Mouse (Mus musculus) kidney, postnatal 0 days (tissue): Measurements from ENCODE around the gene Gnao1. TPM values are rescaled to one million over a fixed set of nuclear protein-coding genes. Genes with fewer than 3 reads are reported as not detected.

ENCODE experiments used
- ATAC-seq: fragments of 200-750 bp; cut with Nextera tagmentation; replicated peaks from 2 replicates; pipeline ENCODE4 v1.8.0; 2017; ENCODE audit warnings: low read depth, moderate number of reproducible peaks, moderate TSS enrichment, moderate library complexity; ENCODE audit not compliant: low FRiP score
- DNase-seq: peaks from one replicate; pipeline ENCODE4 v3.0.0-alpha.2; 2016; ENCODE audit warnings: low spot score
- H3K27ac ChIP-seq: fragments of 300-500 bp; sonication (generic); 2 replicates; pipeline ENCODE4 v1.5.1; 2014; ENCODE audit warnings: mild to moderate bottlenecking
- H3K27me3 ChIP-seq: fragments of 300-500 bp; sonication (generic); 2 replicates; pipeline ENCODE4 v1.6.1; 2014; ENCODE audit warnings: low read length, mixed read lengths; ENCODE audit not compliant: insufficient read depth
- H3K36me3 ChIP-seq: fragments of 300-500 bp; sonication (generic); 2 replicates; pipeline ENCODE4 v1.6.1; 2014; ENCODE audit warnings: low read length, mixed read lengths; ENCODE audit not compliant: insufficient read depth
- H3K4me1 ChIP-seq: fragments of 300-500 bp; sonication (generic); replicated peaks from 2 replicates; pipeline ENCODE4 v1.6.1; 2014; ENCODE audit warnings: antibody characterized with exemption, low read length, mixed read lengths; ENCODE audit not compliant: insufficient read depth
- H3K4me2 ChIP-seq: fragments of 300-500 bp; sonication (generic); 2 replicates; pipeline ENCODE4 v1.6.1; 2014; ENCODE audit warnings: mild to moderate bottlenecking, low read length, moderate library complexity, mixed read lengths
- H3K4me3 ChIP-seq: fragments of 300-500 bp; sonication (generic); replicated peaks from 2 replicates; pipeline ENCODE4 v1.5.1; 2014; ENCODE audit warnings: low read depth, low read length
- H3K9ac ChIP-seq: fragments of 300-500 bp; sonication (generic); 2 replicates; pipeline ENCODE4 v1.6.1; 2014; ENCODE audit warnings: low read depth, low read length
- H3K9me3 ChIP-seq: fragments of 300-500 bp; sonication (generic); replicated peaks from 2 replicates; pipeline ENCODE4 v1.6.1; 2016; ENCODE audit warnings: low read length, inconsistent platforms, mixed read lengths
- CTCF ChIP-seq: IDR thresholded peaks from 2 replicates; pipeline ENCODE4 v1.5.1; 2016; ENCODE audit warnings: antibody characterized with exemption, low read depth, mild to moderate bottlenecking, moderate library complexity
- WGBS: fragments of 180-500 bp; shearing (Covaris S2); extraction: QIAGEN DNeasy Blood & Tissue Kit; methylation state at CpG from one replicate; pipeline ENCODE4 v1.1.7; 2014; 5-methylcytosine and 5-hydroxymethylcytosine counted together
- polyA plus RNA-seq: library from polyadenylated mRNA; unstranded; fragments of >200 nt; fragmentation: Nextera tagmentation; extraction: Ambion mirVana; gene quantifications from 2 replicates; pipeline ENCODE4 v1.2.1, GENCODE M21; 2015

The Gnao1 gene
- polyA plus RNA-seq, 1 experiment from 2014 or later: 1.7 TPM

DNA sequence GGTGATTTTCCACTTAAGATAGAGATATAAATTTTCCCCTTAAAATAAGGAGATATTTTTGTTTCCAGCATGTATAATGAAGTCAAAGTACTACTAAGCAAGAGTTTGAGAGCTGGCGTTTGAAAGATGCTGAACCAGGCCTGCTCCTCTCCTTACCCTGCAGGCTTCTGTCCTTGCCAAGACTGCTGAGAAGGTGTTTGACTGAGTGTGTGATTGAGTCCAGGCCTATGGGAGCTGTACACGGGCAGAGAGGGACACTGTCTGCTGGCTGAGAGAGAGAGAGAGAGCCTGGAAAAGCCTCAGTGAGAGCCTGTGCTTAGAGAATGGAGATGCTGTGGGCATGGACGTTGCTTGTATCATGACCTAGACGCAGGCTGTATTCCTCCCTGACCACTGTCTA is 47.4 kb downstream of the Gnao1 start:
- Histone ChIP-seq H3K27ac (no peak overlapping the region), H3K27me3 (no peaks in the 10 kb centered on the region), H3K9me3 (no peaks in the 10 kb centered on the region), H3K9ac (no peak overlapping the region), H3K4me2 (no peak overlapping the region), H3K36me3 (no peaks in the 10 kb centered on the region), H3K4me1 (no peaks in the 10 kb centered on the region), H3K4me3 (no peak overlapping the region)
- TF ChIP-seq CTCF: no peak
- DNase-seq (no peak), ATAC-seq (no peak)
- WGBS: 77% methylated on average over 4 of the region's 4 CpGs

- H3K9me3 ChIP-seq: no peaks in the 10 kb centered on the region
- 86% methylated on average over 1 of the region's 1 CpGs for WGBS
- no peaks in the 10 kb centered on the region for H3K36me3 ChIP-seq
- TF ChIP-seq CTCF: no peak
- H3K27ac ChIP-seq: no peak overlapping the region
- ATAC-seq (no peak), DNase-seq (no peak)
- H3K4me3 ChIP-seq: no peak overlapping the region
- no peaks in the 10 kb centered on the region for H3K4me1 ChIP-seq
- no peak overlapping the region for H3K9ac ChIP-seq
- H3K4me2 ChIP-seq: no peak overlapping the region
- H3K27me3 ChIP-seq: no peaks in the 10 kb centered on the region
Observed at GRCm38 (mm10) chr8:93858286-93858685, 48.5 kb downstream of the Gnao1 start.

DNA sequence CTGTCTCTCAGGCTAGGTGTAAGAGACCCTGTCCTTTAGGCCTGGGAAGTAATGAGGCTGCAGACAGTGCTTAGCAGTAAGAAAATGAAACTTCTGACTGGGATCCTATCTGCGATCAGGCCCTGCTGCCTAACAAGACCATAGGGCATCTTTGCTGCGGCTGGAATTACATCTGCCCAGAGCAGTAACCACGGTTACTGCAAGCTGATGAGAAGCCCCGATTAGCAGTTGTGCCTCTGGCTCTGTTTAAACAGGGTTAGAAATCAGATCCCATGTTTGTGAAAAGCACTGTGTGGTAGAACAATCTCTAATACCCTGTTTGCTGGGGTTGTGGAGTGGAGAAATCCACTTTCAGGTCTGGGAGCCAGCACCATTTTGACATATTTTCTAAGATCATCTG is 50.3 kb downstream of the Gnao1 start:
- TF ChIP-seq CTCF: no peak
- Histone ChIP-seq H3K27ac (no peak overlapping the region), H3K4me3 (no peak overlapping the region), H3K4me1 (no peaks in the 10 kb centered on the region), H3K4me2 (no peak overlapping the region), H3K27me3 (no peaks in the 10 kb centered on the region), H3K9me3 (no peaks in the 10 kb centered on the region), H3K9ac (no peak overlapping the region), H3K36me3 (no peaks in the 10 kb centered on the region)
- ATAC-seq (no peak), DNase-seq (no peak)
- WGBS: 32% methylated on average over 4 of the region's 4 CpGs

DNA sequence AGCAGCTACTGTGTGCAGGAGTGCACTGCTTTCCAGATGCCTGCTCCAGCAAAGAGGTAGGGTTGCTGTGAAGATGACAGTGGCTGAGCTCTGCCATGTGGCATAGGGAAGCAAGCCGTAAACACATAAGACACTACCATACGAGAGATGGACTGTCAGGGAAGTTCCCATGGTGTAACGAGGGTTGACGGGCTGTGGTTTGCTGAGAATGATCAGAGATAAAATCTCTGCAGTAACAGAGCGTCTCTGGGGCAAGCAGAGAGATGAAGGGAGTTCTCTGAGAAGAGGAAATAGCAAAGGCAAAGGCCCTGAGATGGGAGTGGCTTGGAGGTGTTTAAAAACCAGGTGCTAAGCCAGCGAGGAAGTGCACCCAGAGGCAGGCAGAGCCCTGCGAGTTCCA is 54.3 kb downstream of the Gnao1 start:
- 45% methylated on average over 7 of the region's 7 CpGs for WGBS
- no peak overlapping the region for H3K4me3 ChIP-seq

GRCm38 (mm10) chr8:93866271-93866670 is 56.5 kb downstream of the Gnao1 start:
- H3K4me3 ChIP-seq: no peak overlapping the region
- H3K4me2 ChIP-seq: no peak overlapping the region
- H3K27ac ChIP-seq: no peak overlapping the region
- ATAC-seq (no peak), DNase-seq (no peak)
- no peaks in the 10 kb centered on the region for H3K36me3 ChIP-seq
- no peaks in the 10 kb centered on the region for H3K27me3 ChIP-seq
- H3K9me3 ChIP-seq: no peaks in the 10 kb centered on the region
- no peaks in the 10 kb centered on the region for H3K4me1 ChIP-seq
- 86% methylated on average over 7 of the region's 7 CpGs for WGBS
- H3K9ac ChIP-seq: no peak overlapping the region
- no peak for TF ChIP-seq CTCF

More for the DNA sequence above, 54.3 kb downstream of the Gnao1 start:
- H3K27me3 ChIP-seq: no peaks in the 10 kb centered on the region
- TF ChIP-seq CTCF: no peak
- H3K9ac ChIP-seq: no peak overlapping the region
- no peak for DNase-seq
- no peak overlapping the region for H3K4me2 ChIP-seq
- H3K9me3 ChIP-seq: no peaks in the 10 kb centered on the region
- H3K27ac ChIP-seq: no peak overlapping the region
- H3K4me1 ChIP-seq: no peaks in the 10 kb centered on the region
- H3K36me3 ChIP-seq: no peaks in the 10 kb centered on the region
- ATAC-seq: no peak

GRCm38 (mm10) chr8:93868486-93869221 is 58.9 kb downstream of the Gnao1 start:
- TF ChIP-seq CTCF: no peak
- no peaks in the 10 kb centered on the region for H3K9me3 ChIP-seq
- H3K27ac ChIP-seq: no peak overlapping the region
- H3K4me2 ChIP-seq: no peak overlapping the region
- no peaks in the 10 kb centered on the region for H3K27me3 ChIP-seq
- DNase-seq: no peak
- no peaks in the 10 kb centered on the region for H3K36me3 ChIP-seq
- H3K4me3 ChIP-seq: no peak overlapping the region
- WGBS: 86% methylated on average over 5 of the region's 5 CpGs
- H3K9ac ChIP-seq: no peak overlapping the region
- ATAC-seq: no peak
- H3K4me1 ChIP-seq: no peaks in the 10 kb centered on the region

DNA sequence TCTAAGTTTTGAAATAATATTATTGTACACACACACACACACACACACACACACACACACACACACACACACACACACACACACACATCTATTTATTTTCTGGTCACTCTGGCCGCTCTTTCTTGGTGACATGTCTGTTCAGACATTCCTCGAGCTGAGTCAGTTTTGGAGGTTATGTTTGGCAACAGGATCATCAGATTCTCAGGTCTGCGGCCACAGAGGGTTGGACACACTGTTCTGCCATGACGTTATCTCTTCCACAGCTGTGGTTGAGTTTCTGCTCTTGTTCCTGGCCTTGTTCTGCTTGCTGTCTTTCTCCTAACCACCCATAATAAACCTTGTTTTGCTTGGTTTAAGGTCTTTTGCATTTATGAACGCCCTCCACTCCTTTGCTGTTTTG is 61.5 kb downstream of the Gnao1 start:
- TF ChIP-seq CTCF: no peak
- no peaks in the 10 kb centered on the region for H3K9me3 ChIP-seq
- no peak for DNase-seq
- no peaks in the 10 kb centered on the region for H3K36me3 ChIP-seq
- WGBS: 77% methylated on average over 5 of the region's 5 CpGs
- H3K27me3 ChIP-seq: no peaks in the 10 kb centered on the region
- no peak overlapping the region for H3K4me2 ChIP-seq
- no peak overlapping the region for H3K9ac ChIP-seq
- no peak overlapping the region for H3K4me3 ChIP-seq
- no peak for ATAC-seq
- H3K4me1 ChIP-seq: no peaks in the 10 kb centered on the region
- H3K27ac ChIP-seq: no peak overlapping the region
